Mouse (Mus musculus) neural tube, embryonic 13.5 days (tissue): ENCODE data around the gene Spint3. TPM values are rescaled to one million over a fixed set of nuclear protein-coding genes. Genes with fewer than 3 reads are reported as not detected.
"Not testable (repeated sequence)": the region's sequence is repeated elsewhere in the genome, so short reads cannot be mapped to it uniquely, and the experiment has no call there.

Source experiments
- ATAC-seq: fragments of 200-750 bp; cut with Nextera tagmentation; 2 replicates; pipeline ENCODE4 v1.8.0; 2017; ENCODE audit warnings: low read depth, mild to moderate bottlenecking, moderate TSS enrichment, moderate library complexity
- H3K27ac ChIP-seq: fragments of 300-500 bp; sonication (generic); replicated peaks from 2 replicates; pipeline ENCODE4 v1.5.1; 2015; ENCODE audit warnings: moderate library complexity, mild to moderate bottlenecking, inconsistent platforms
- H3K27me3 ChIP-seq: fragments of 300-500 bp; sonication (generic); 2 replicates; pipeline ENCODE4 v1.6.1; 2015; ENCODE audit warnings: mild to moderate bottlenecking, inconsistent platforms
- H3K36me3 ChIP-seq: fragments of 300-500 bp; sonication (generic); 2 replicates; pipeline ENCODE4 v1.6.1; 2015; ENCODE audit warnings: mild to moderate bottlenecking, inconsistent platforms
- H3K4me1 ChIP-seq: fragments of 300-500 bp; sonication (generic); replicated peaks from 2 replicates; pipeline ENCODE4 v1.6.1; 2015; ENCODE audit warnings: inconsistent platforms
- H3K4me2 ChIP-seq: fragments of 300-500 bp; sonication (generic); 2 replicates; pipeline ENCODE4 v1.6.1; 2015; ENCODE audit warnings: inconsistent platforms, mild to moderate bottlenecking, moderate library complexity
- H3K4me3 ChIP-seq: fragments of 300-500 bp; sonication (generic); 2 replicates; pipeline ENCODE4 v1.5.1; 2015; ENCODE audit warnings: mild to moderate bottlenecking, inconsistent platforms
- H3K9ac ChIP-seq: fragments of 300-500 bp; sonication (generic); 2 replicates; pipeline ENCODE4 v1.6.1; 2015; ENCODE audit warnings: moderate library complexity, mild to moderate bottlenecking, inconsistent platforms
- H3K9me3 ChIP-seq: fragments of 300-500 bp; sonication (generic); 2 replicates; pipeline ENCODE4 v1.6.1; 2016; ENCODE audit warnings: inconsistent platforms
- WGBS: fragments of 180-500 bp; shearing (Covaris S2); methylation state at CpG from one replicate; pipeline ENCODE4 v1.1.7; 2015; 5-methylcytosine and 5-hydroxymethylcytosine counted together
- polyA plus RNA-seq: library from polyadenylated mRNA; unstranded; fragments of >200 nt; fragmentation: Nextera tagmentation; extraction: Ambion mirVana; gene quantifications from 2 replicates; pipeline ENCODE4 v1.2.1, GENCODE M21; 2015

Gene Spint3
- polyA plus RNA-seq, result not detected in 2 replicates

- H3K27me3 ChIP-seq, ATAC-seq, H3K27ac ChIP-seq, H3K9ac ChIP-seq, H3K4me2 ChIP-seq, H3K4me3 ChIP-seq, H3K4me1 ChIP-seq, H3K9me3 ChIP-seq, H3K36me3 ChIP-seq: not testable (repeated sequence)
- 84% methylated on average over 6 of the region's 6 CpGs for WGBS
Observed at GRCm38 (mm10) chr2:164573359-164573758, at the start of gene Spint3. Spint3 (minus strand) TSS chr2:164573459.

- no peaks in the 10 kb centered on the region for H3K9me3 ChIP-seq
- no peaks in the 10 kb centered on the region for H3K27me3 ChIP-seq
- H3K4me3 ChIP-seq, result no peak overlapping the region
- no peaks in the 10 kb centered on the region for H3K4me1 ChIP-seq
- 84% methylated on average over 4 of the region's 4 CpGs for WGBS
- no peaks in the 10 kb centered on the region for H3K36me3 ChIP-seq
- no peak overlapping the region for H3K27ac ChIP-seq
- ATAC-seq, result no peak
- H3K9ac ChIP-seq, result no peak overlapping the region
- H3K4me2 ChIP-seq, result no peak overlapping the region
Observed at GRCm38 (mm10) chr2:164621775-164622174, 48.5 kb upstream of the Spint3 start.

GRCm38 (mm10) chr2:164619050-164619449 is 45.8 kb upstream of the Spint3 start:
- Histone ChIP-seq H3K4me2 (no peak overlapping the region), H3K27me3 (no peaks in the 10 kb centered on the region), H3K36me3 (no peaks in the 10 kb centered on the region), H3K9ac (no peak overlapping the region), H3K4me1 (no peaks in the 10 kb centered on the region), H3K27ac (no peak overlapping the region), H3K9me3 (no peaks in the 10 kb centered on the region), H3K4me3 (no peak overlapping the region)
- WGBS, result 76% methylated on average over 5 of the region's 5 CpGs
- no peak for ATAC-seq

- Histone ChIP-seq H3K4me3 (no peak overlapping the region), H3K4me2 (no peak overlapping the region), H3K27me3 (no peaks in the 10 kb centered on the region), H3K27ac (no peak overlapping the region), H3K9ac (no peak overlapping the region), H3K4me1 (no peaks in the 10 kb centered on the region), H3K9me3 (no peaks in the 10 kb centered on the region), H3K36me3 (no peaks in the 10 kb centered on the region)
- WGBS, result 91% methylated on average over 3 of the region's 3 CpGs
- ATAC-seq, result no peak
Observed at GRCm38 (mm10) chr2:164615386-164615785, 42.1 kb upstream of the Spint3 start.

GRCm38 (mm10) chr2:164613471-164613870 is 40.2 kb upstream of the Spint3 start, which contains the start of the genes Wfdc6b and Wfdc8:
Wfdc6b (plus strand) TSS chr2:164613522.
Wfdc8 (minus strand) TSS chr2:164613626.
- not testable (repeated sequence) for H3K4me2 ChIP-seq, H3K4me3 ChIP-seq, H3K36me3 ChIP-seq, H3K27ac ChIP-seq, H3K27me3 ChIP-seq, H3K4me1 ChIP-seq, ATAC-seq, H3K9me3 ChIP-seq, H3K9ac ChIP-seq
- 59% methylated on average over 8 of the region's 8 CpGs for WGBS

GRCm38 (mm10) chr2:164608781-164609180 is 35.5 kb upstream of the Spint3 start:
- 81% methylated on average over 6 of the region's 6 CpGs for WGBS

GRCm38 (mm10) chr2:164604411-164604810 is 31.2 kb upstream of the Spint3 start:
- Histone ChIP-seq H3K4me1 (no peaks in the 10 kb centered on the region), H3K27me3 (no peaks in the 10 kb centered on the region), H3K4me2 (no peak overlapping the region), H3K36me3 (no peaks in the 10 kb centered on the region), H3K9me3 (no peaks in the 10 kb centered on the region), H3K27ac (no peak overlapping the region), H3K4me3 (no peak overlapping the region), H3K9ac (no peak overlapping the region)
- no peak for ATAC-seq
- 90% methylated on average over 8 of the region's 8 CpGs for WGBS

More at GRCm38 (mm10) chr2:164608781-164609180, 35.5 kb upstream of the Spint3 start:
- Histone ChIP-seq H3K9ac (no peak overlapping the region), H3K36me3 (no peaks in the 10 kb centered on the region), H3K4me1 (no peaks in the 10 kb centered on the region), H3K27ac (no peak overlapping the region), H3K27me3 (no peaks in the 10 kb centered on the region), H3K4me2 (no peak overlapping the region), H3K4me3 (no peak overlapping the region), H3K9me3 (no peaks in the 10 kb centered on the region)
- ATAC-seq, result no peak

GRCm38 (mm10) chr2:164603482-164603881 is 30.2 kb upstream of the Spint3 start:
- no peaks in the 10 kb centered on the region for H3K4me1 ChIP-seq
- ATAC-seq, result no peak
- H3K9ac ChIP-seq, result no peak overlapping the region
- H3K27ac ChIP-seq, result no peak overlapping the region
- no peaks in the 10 kb centered on the region for H3K27me3 ChIP-seq
- no peaks in the 10 kb centered on the region for H3K9me3 ChIP-seq
- no peak overlapping the region for H3K4me3 ChIP-seq
- no peaks in the 10 kb centered on the region for H3K36me3 ChIP-seq
- H3K4me2 ChIP-seq, result no peak overlapping the region
- WGBS, result 94% methylated on average over 3 of the region's 3 CpGs

- Histone ChIP-seq H3K27ac (no peak overlapping the region), H3K9me3 (no peaks in the 10 kb centered on the region), H3K27me3 (no peaks in the 10 kb centered on the region), H3K4me2 (no peak overlapping the region), H3K4me1 (no peaks in the 10 kb centered on the region), H3K9ac (no peak overlapping the region), H3K36me3 (no peaks in the 10 kb centered on the region), H3K4me3 (no peak overlapping the region)
- ATAC-seq, result no peak
- 65% methylated on average over 3 of the region's 3 CpGs for WGBS
Observed at GRCm38 (mm10) chr2:164600179-164600578, 26.9 kb upstream of the Spint3 start.

- 86% methylated on average over 4 of the region's 4 CpGs for WGBS
- no peak within 1 kb of the TSS for H3K4me2 ChIP-seq
- no peaks in the 10 kb centered on the region for H3K9me3 ChIP-seq
- H3K4me1 ChIP-seq, result 0 out of 2 replicates have a peak, but pooled peaks cover 3% of the 10 kb centered on the region
- no peak within 1 kb of the TSS for H3K9ac ChIP-seq
- H3K27me3 ChIP-seq, result no peaks in the 10 kb centered on the region
- no peak within 1 kb of the TSS for H3K4me3 ChIP-seq
- H3K36me3 ChIP-seq, result no peaks in the 10 kb centered on the region
- ATAC-seq, result no peak
- no peak within 1 kb of the TSS for H3K27ac ChIP-seq
Observed at GRCm38 (mm10) chr2:164593494-164593893, 20.2 kb upstream of the Spint3 start, which contains the start of gene Eppin. Eppin (minus strand) TSS chr2:164593594.

GRCm38 (mm10) chr2:164592014-164592413 is 18.8 kb upstream of the Spint3 start:
- Histone ChIP-seq H3K36me3 (no peaks in the 10 kb centered on the region), H3K4me3 (no peak overlapping the region), H3K4me1 (0 out of 2 replicates have a peak, but pooled peaks cover 3% of the 10 kb centered on the region), H3K9ac (no peak overlapping the region), H3K4me2 (no peak overlapping the region), H3K9me3 (no peaks in the 10 kb centered on the region), H3K27me3 (no peaks in the 10 kb centered on the region), H3K27ac (no peak overlapping the region)
- 19% methylated on average over 4 of the region's 4 CpGs for WGBS
- peak; percentile 63; the same call in 1 of the 2 replicates for ATAC-seq

- H3K36me3 ChIP-seq, H3K4me1 ChIP-seq, ATAC-seq, H3K9me3 ChIP-seq, H3K4me2 ChIP-seq, H3K27ac ChIP-seq, H3K9ac ChIP-seq, H3K4me3 ChIP-seq, H3K27me3 ChIP-seq: not testable (repeated sequence)
- 73% methylated on average over 13 of the region's 13 CpGs for WGBS
Observed at GRCm38 (mm10) chr2:164585025-164585725, 11.9 kb upstream of the Spint3 start, which contains the start of gene Wfdc6a. Wfdc6a (minus strand) TSS chr2:164585447.

- H3K4me2 ChIP-seq, result no peak overlapping the region
- peaks cover 18% of the 10 kb centered on the region for H3K4me1 ChIP-seq
- no peak overlapping the region for H3K27ac ChIP-seq
- no peak overlapping the region for H3K4me3 ChIP-seq
- peaks cover 23% of the 10 kb centered on the region for H3K27me3 ChIP-seq
- H3K9ac ChIP-seq, result no peak overlapping the region
- 95% methylated on average over 5 of the region's 5 CpGs for WGBS
- H3K9me3 ChIP-seq, result no peaks in the 10 kb centered on the region
- no peaks in the 10 kb centered on the region for H3K36me3 ChIP-seq
- ATAC-seq, result no peak
Observed at GRCm38 (mm10) chr2:164567460-164567859, 5.8 kb downstream of the Spint3 start.
